Mouse (Mus musculus) midbrain, embryonic 10.5 days (tissue): Measurements from ENCODE around the gene Mfsd4b3. TPM values are rescaled to one million over a fixed set of nuclear protein-coding genes. Genes with fewer than 3 reads are reported as not detected.
"Not testable (repeated sequence)": the region's sequence is repeated elsewhere in the genome, so short reads cannot be mapped to it uniquely, and the experiment has no call there.

Experiments
- DNase-seq: peaks from one replicate; pipeline ENCODE4 v3.0.0-alpha.2; 2017; ENCODE audit warnings: low spot score
- H3K27ac ChIP-seq: fragments of 300-500 bp; sonication (generic); replicated peaks from 2 replicates; pipeline ENCODE4 v1.5.1; 2016; ENCODE audit warnings: mild to moderate bottlenecking
- H3K27me3 ChIP-seq: fragments of 300-500 bp; sonication (generic); 2 replicates; pipeline ENCODE4 v1.6.1; 2016; ENCODE audit warnings: low read depth, mild to moderate bottlenecking; ENCODE audit not compliant: poor library complexity, severe bottlenecking
- H3K36me3 ChIP-seq: fragments of 300-500 bp; sonication (generic); 2 replicates; pipeline ENCODE4 v1.6.1; 2016; ENCODE audit warnings: mild to moderate bottlenecking, moderate library complexity
- H3K4me1 ChIP-seq: fragments of 300-500 bp; sonication (generic); 2 replicates; pipeline ENCODE4 v1.6.1; 2016
- H3K4me3 ChIP-seq: fragments of 300-500 bp; sonication (generic); 2 replicates; pipeline ENCODE4 v1.5.1; 2016; ENCODE audit warnings: mild to moderate bottlenecking, moderate library complexity
- H3K9me3 ChIP-seq: fragments of 300-500 bp; sonication (generic); replicated peaks from 2 replicates; pipeline ENCODE4 v1.6.1; 2016; ENCODE audit warnings: mild to moderate bottlenecking
- WGBS: fragments of 180-500 bp; shearing (Covaris S2); methylation state at CpG from one replicate; pipeline ENCODE4 v1.1.7; 2016; 5-methylcytosine and 5-hydroxymethylcytosine counted together
- polyA plus RNA-seq: library from polyadenylated mRNA; unstranded; fragments of >200 nt; fragmentation: Nextera tagmentation; extraction: Ambion mirVana; gene quantifications from 2 replicates; pipeline ENCODE4 v1.2.1, GENCODE M21; 2016

The Mfsd4b3 gene
- polyA plus RNA-seq, 1 experiment from 2014 or later: 0.16 TPM

GRCm38 (mm10) chr10:39967512-39967911 is 7.6 kb upstream of the Mfsd4b3 start:
- WGBS: 87% methylated on average over 3 of the region's 3 CpGs
- H3K27me3 ChIP-seq: no peaks in the 10 kb centered on the region
- no peak overlapping the region for H3K4me3 ChIP-seq
- H3K36me3 ChIP-seq: no peaks in the 10 kb centered on the region
- no peak overlapping the region for H3K27ac ChIP-seq
- DNase-seq: no peak
- no peaks in the 10 kb centered on the region for H3K9me3 ChIP-seq
- no peaks in the 10 kb centered on the region for H3K4me1 ChIP-seq

- DNase-seq: no peak
- Histone ChIP-seq H3K36me3 (no peaks in the 10 kb centered on the region), H3K4me1 (peaks cover 12% of the 10 kb centered on the region), H3K27ac (no peak overlapping the region), H3K27me3 (peaks cover 25% of the 10 kb centered on the region), H3K4me3 (no peak overlapping the region), H3K9me3 (no peaks in the 10 kb centered on the region)
- WGBS: 56% methylated on average over 1 of the region's 1 CpGs
Observed at GRCm38 (mm10) chr10:39961906-39962305, 2.0 kb upstream of the Mfsd4b3 start.

- Histone ChIP-seq H3K4me1 (peaks cover 12% of the 10 kb centered on the region), H3K27ac (no peak overlapping the region), H3K4me3 (peak overlapping the region; percentile 66), H3K36me3 (no peaks in the 10 kb centered on the region), H3K27me3 (peaks cover 26% of the 10 kb centered on the region), H3K9me3 (no peaks in the 10 kb centered on the region)
- 51% methylated on average over 11 of the region's 11 CpGs for WGBS
- no peak for DNase-seq
Observed at GRCm38 (mm10) chr10:39960441-39960822, 479 bp upstream of the Mfsd4b3 start.

- Histone ChIP-seq H3K4me3 (no peak overlapping the region), H3K36me3 (no peaks in the 10 kb centered on the region), H3K27me3 (peaks cover 26% of the 10 kb centered on the region), H3K4me1 (peaks cover 12% of the 10 kb centered on the region), H3K9me3 (no peaks in the 10 kb centered on the region), H3K27ac (no peak overlapping the region)
- 89% methylated on average over 4 of the region's 4 CpGs for WGBS
- no peak for DNase-seq
Observed at GRCm38 (mm10) chr10:39958266-39958665, 1.7 kb downstream of the Mfsd4b3 start.

- Histone ChIP-seq H3K27me3 (peaks cover 38% of the 10 kb centered on the region), H3K4me3 (no peak overlapping the region), H3K9me3 (no peaks in the 10 kb centered on the region), H3K27ac (no peak overlapping the region), H3K4me1 (peaks cover 12% of the 10 kb centered on the region), H3K36me3 (no peaks in the 10 kb centered on the region)
- DNase-seq: no peak
- WGBS: 86% methylated on average over 2 of the region's 2 CpGs
Observed at GRCm38 (mm10) chr10:39956340-39956878, 3.5 kb downstream of the Mfsd4b3 start.

GRCm38 (mm10) chr10:39955163-39955562 is 4.8 kb downstream of the Mfsd4b3 start:
- 88% methylated on average over 2 of the region's 2 CpGs for WGBS
- H3K4me1 ChIP-seq: peaks cover 11% of the 10 kb centered on the region

GRCm38 (mm10) chr10:39949377-39949954 is 10.5 kb downstream of the Mfsd4b3 start:
- H3K27me3 ChIP-seq: peaks cover 36% of the 10 kb centered on the region
- 73% methylated on average over 2 of the region's 2 CpGs for WGBS
- H3K4me1 ChIP-seq: peaks cover 15% of the 10 kb centered on the region
- no peak overlapping the region for H3K27ac ChIP-seq
- no peak overlapping the region for H3K4me3 ChIP-seq
- peak; percentile 26 for DNase-seq
- no peaks in the 10 kb centered on the region for H3K36me3 ChIP-seq
- H3K9me3 ChIP-seq: no peaks in the 10 kb centered on the region

More at GRCm38 (mm10) chr10:39955163-39955562, 4.8 kb downstream of the Mfsd4b3 start:
- Histone ChIP-seq H3K36me3 (no peaks in the 10 kb centered on the region), H3K4me3 (no peak overlapping the region), H3K27ac (no peak overlapping the region), H3K27me3 (peaks cover 43% of the 10 kb centered on the region), H3K9me3 (no peaks in the 10 kb centered on the region)
- DNase-seq: no peak

GRCm38 (mm10) chr10:39947195-39947594 is 12.8 kb downstream of the Mfsd4b3 start:
- not testable (repeated sequence) for H3K27ac ChIP-seq, H3K9me3 ChIP-seq, H3K4me3 ChIP-seq, DNase-seq, H3K36me3 ChIP-seq
- H3K27me3 ChIP-seq: peaks cover 31% of the 10 kb centered on the region
- 86% methylated on average over 3 of the region's 3 CpGs for WGBS
- H3K4me1 ChIP-seq: peaks cover 15% of the 10 kb centered on the region

- WGBS: 85% methylated on average over 7 of the region's 7 CpGs
- DNase-seq: no peak
- Histone ChIP-seq H3K4me3 (no peak overlapping the region), H3K4me1 (no peaks in the 10 kb centered on the region), H3K27me3 (no peaks in the 10 kb centered on the region), H3K9me3 (no peaks in the 10 kb centered on the region), H3K27ac (no peak overlapping the region), H3K36me3 (no peaks in the 10 kb centered on the region)
Observed at GRCm38 (mm10) chr10:39936553-39936952, 23.4 kb downstream of the Mfsd4b3 start.

- Histone ChIP-seq H3K36me3 (no peaks in the 10 kb centered on the region), H3K4me3 (peak within 1 kb of the TSS; percentile 60), H3K27me3 (peaks cover 39% of the 10 kb centered on the region), H3K4me1 (peaks cover 10% of the 10 kb centered on the region), H3K27ac (peak within 1 kb of the TSS; percentile 77), H3K9me3 (no peaks in the 10 kb centered on the region)
- under 1% methylated on average over 41 of the region's 41 CpGs for WGBS
- peak; percentile 59 for DNase-seq
Observed at GRCm38 (mm10) chr10:39926616-39927139, 33.3 kb downstream of the Mfsd4b3 start, which contains the start of gene Mfsd4b2. Gene Mfsd4b2 (minus strand): TSS chr10:39926923.

- not testable (repeated sequence) for H3K9me3 ChIP-seq, H3K27ac ChIP-seq, DNase-seq, H3K36me3 ChIP-seq, H3K4me1 ChIP-seq, H3K4me3 ChIP-seq
- H3K27me3 ChIP-seq: peaks cover 39% of the 10 kb centered on the region
- WGBS: 74% methylated on average over 8 of the region's 8 CpGs
Observed at GRCm38 (mm10) chr10:39924556-39924955, 35.4 kb downstream of the Mfsd4b3 start.

GRCm38 (mm10) chr10:39912616-39913015 is 47.3 kb downstream of the Mfsd4b3 start:
- no peak for DNase-seq
- H3K36me3 ChIP-seq: no peaks in the 10 kb centered on the region
- H3K4me3 ChIP-seq: no peak overlapping the region
- H3K4me1 ChIP-seq: no peaks in the 10 kb centered on the region
- H3K9me3 ChIP-seq: no peaks in the 10 kb centered on the region
- H3K27ac ChIP-seq: no peak overlapping the region
- H3K27me3 ChIP-seq: no peaks in the 10 kb centered on the region

- H3K27me3 ChIP-seq: no peaks in the 10 kb centered on the region
- no peaks in the 10 kb centered on the region for H3K9me3 ChIP-seq
- 79% methylated on average over 13 of the region's 13 CpGs for WGBS
- H3K27ac ChIP-seq: no peak overlapping the region
- no peaks in the 10 kb centered on the region for H3K36me3 ChIP-seq
- H3K4me3 ChIP-seq: no peak overlapping the region
- DNase-seq: no peak
- no peaks in the 10 kb centered on the region for H3K4me1 ChIP-seq
Observed at GRCm38 (mm10) chr10:39908768-39909441, 51.0 kb downstream of the Mfsd4b3 start.
